Mouse (Mus musculus): ENCODE measurements around the gene AL731706.1.
"Not testable (repeated sequence)": the region's sequence is repeated elsewhere in the genome, so short reads cannot be mapped to it uniquely, and the experiment has no call there.

AL731706.1 gene
- long read RNA-seq, experiment 1, transcript AL731706.1-201 (3 exons, 944 nt): major isoform, 30 of 30 reads
- long read RNA-seq, experiment 1, partial matches to known transcripts: 0 of 30 reads
- long read RNA-seq, experiment 1, other reads (novel, unspliced or antisense): 0 of 30 reads
- long read RNA-seq, experiment 2, transcript AL731706.1-201 (3 exons, 944 nt): major isoform, 26 of 26 reads
- long read RNA-seq, experiment 2, partial matches to known transcripts: 0 of 26 reads
- long read RNA-seq, experiment 2, other reads (novel, unspliced or antisense): 0 of 26 reads

DNA sequence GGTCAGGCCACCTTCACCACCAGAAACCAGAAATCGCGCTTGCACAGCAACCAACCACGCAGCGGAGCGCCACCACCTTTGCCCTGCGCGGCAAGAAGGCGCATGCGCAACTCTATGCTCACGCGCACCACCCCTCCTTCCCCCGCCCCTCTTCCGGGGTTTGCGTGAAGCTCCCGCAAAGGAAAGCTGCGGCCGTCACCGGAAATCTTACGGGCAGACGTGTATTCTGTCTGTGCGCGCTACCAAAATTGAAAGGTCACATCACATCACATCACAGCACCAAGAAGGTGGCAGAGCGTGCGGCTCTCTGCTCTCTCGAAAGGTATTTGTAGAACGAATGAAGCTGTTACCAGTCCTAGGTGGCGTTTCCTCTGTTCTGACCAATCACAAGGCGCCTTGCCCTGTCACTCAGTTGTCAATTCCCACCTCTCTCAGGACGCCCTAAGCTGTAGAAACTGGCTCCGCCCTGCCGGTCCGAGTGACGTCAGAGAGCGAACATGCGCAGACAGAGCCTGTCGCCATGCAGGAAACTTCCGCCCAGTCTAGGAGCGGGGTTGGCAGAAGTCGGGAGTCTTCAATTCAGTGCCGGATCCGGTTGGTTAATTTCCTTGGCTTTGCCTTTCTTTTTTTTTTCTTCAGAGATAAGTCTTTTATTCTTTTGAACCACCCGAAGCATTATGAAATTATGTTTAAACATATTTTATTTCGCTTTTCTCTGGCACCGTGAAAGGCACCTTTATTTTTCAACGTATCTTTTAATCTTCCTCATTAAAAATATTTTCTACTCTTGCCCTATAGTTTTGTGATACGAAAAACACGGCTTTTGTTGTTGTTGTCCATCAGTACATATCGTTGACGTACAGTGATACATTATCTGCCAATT, at the start of gene AL731706.1, which contains the start of the genes Slx4ip and Mkks:
Gene AL731706.1, minus strand, starts transcription at position 322 of the 883 bp plus-strand sequence.
Gene Slx4ip, plus strand, starts transcription at position 151 of the 883 bp plus-strand sequence.
Gene Mkks, minus strand, starts transcription at position 322 of the 883 bp plus-strand sequence.
- intact Hi-C loops (cut with DNase I): no loop called here

DNA sequence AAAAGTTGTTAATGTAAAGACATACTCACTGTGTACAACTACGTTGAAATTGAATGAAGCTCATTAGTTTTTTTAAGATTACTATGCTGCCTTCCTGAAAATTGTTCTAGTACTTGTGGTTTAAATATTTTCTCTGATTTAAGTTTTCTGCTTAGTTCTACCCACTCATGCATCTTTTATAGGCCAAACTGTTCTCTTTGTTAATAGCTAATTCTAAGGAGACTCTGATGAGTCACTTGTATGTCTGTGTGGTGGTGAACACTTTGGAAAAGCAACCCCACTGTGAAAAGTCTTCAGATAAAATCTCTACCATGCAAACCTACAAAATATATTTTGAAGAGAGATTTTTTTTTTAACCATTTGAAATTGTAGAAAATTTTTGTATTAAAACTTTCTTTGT, 47.1 kb upstream of the AL731706.1 start:
- intact Hi-C loops (cut with DNase I): no loop called here

DNA sequence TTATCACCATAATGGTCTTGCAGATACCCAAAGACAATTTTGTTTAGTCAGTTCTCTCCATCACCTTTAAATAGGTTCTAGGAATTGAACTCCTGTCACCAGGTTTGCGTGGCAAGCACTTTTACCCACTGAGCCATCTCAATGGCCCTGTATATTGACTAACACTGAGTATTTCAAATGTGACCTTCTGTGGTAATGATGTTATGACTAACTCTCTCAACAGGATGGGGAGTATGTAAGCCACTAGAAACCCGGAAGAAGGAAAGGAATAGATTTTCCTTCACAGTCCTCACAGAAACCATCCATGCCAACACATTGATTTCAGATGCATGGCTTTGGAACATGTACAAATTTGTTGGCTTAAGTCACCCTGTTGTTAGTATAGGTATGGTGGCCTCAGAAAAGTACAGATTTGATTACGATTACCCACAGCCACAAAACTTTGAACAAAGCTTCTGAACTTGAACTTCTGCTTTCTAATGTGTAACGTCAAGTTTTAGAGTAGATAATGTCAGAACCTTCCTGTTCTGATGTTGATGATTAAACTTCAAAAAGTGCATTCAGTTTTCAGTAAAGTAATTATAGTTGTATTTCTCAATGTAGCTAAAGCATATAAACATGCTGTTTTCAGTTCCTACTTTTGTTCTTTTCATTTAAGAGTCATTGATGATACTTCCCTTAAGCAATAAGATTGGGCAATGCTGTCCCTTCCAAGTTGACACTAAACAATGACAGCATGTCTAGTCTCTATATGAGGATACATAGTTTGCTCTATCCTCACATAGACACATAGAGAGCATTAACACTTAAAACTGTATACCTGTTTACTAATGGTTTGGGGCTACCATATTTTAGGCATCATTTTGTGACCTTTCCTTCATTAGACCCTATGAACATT, 45.5 kb upstream of the AL731706.1 start:
- intact Hi-C loops (cut with DNase I): no loop called here

DNA sequence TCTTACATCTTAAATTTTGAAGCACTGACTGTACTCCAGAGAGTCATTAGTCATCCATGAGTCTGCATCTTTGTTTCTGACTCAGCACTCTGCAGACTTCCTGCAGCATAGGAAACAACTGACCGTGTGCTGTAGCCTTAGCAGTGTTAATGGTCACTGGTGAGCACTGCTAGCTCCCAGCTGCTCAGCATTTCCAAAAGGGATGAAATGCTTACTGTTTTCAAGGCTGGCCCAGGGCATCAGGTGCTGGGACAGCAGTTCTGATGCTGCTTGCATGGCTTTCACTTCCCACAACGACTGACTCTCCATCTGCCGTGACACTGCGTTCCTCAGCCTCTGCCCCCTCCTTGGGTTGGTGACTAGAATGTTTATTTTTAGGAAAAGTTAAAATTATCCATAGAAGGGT, 29.8 kb upstream of the AL731706.1 start:
- intact Hi-C loops (cut with DNase I): no loop called here

DNA sequence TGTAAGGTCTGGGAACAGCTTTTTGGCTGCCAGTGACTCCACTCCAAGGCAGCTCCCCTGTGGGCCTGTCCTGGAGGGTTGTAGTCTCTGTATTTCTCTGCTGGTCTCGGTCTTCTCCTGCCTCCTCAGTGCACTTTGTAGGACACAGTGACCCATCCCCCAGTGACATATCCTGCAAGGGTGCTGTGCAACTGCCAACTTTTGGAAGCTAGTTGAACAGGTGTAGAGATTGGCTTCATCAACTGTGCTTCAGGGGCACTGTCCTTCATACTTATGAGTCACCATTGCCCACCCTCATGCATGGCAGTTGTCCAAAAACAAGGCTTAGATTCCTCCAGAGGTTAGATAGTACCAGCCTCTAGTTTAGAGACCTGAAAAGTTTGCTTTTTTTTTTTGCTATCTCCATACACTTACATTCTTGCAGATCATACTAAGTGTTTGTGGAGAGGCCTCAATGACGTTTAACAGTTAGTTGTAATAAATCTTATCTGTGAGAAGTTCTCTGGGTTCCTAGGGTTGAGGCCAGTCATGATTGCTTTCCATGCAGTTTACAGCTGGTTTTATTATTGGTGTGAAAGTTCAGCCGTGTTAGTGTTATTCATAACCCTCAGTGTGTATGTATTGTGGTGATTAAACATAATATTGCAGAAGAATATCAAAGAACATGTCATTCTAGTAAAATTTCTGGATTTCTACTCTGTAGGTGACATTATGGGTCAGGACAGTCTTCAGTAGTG, 29.2 kb upstream of the AL731706.1 start:
- intact Hi-C loops (cut with DNase I): no loop called here

DNA sequence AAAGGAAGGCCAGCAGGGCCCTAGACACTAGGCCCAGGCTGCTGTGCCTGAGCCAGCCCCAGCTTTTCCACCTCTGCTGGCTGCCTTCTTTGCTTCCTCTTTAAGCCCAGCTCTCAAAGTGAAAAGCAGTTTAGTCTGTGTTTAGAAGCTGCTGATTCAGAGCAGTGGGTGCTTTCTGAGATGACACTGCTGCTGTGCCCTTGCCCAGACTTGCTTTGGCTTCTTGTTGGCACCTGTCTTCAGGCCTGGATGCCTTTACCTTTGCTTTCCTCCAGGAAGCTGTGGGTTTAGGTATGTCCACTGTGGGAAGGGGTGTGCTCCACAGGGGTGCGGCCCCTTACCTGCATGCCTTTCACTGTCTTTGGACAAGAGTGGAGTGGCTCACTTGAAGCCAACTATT, 28.2 kb upstream of the AL731706.1 start:
- intact Hi-C loops (cut with DNase I): loop anchor here (5.0 to 10.0 kb wide), 3 partner anchors 195 to 1025 kb away; partner anchors contain the start of gene Jag1

DNA sequence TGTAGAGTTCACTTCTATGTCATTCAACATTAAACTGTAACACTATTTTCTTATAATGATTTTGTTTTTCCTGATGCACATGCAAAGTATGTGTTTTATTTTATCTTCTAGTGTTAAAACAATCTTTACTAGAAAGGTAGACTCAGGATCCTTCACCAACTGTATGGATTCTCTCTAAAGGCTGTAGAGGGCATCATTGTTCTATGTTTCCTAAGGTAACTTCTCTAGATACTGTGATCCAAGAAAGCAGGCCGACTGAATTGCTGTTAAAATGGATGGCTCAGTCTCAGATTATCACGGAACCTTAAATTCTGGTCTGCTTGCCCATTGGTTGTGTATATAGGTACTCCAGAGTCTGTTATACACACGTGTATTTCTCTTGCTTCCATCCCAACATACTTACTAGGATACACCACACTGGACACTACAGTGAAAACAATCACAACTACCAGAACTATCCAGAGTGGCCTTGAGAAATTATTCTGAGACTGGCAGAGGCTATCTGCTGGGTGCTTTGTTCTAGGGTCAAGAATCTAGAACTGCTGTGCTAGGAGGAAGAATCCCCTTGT, 23.2 kb upstream of the AL731706.1 start:
- intact Hi-C loops (cut with DNase I): loop anchor here (10.0 kb wide), 2 partner anchors 200 to 1030 kb away; partner anchors contain the start of gene Jag1

DNA sequence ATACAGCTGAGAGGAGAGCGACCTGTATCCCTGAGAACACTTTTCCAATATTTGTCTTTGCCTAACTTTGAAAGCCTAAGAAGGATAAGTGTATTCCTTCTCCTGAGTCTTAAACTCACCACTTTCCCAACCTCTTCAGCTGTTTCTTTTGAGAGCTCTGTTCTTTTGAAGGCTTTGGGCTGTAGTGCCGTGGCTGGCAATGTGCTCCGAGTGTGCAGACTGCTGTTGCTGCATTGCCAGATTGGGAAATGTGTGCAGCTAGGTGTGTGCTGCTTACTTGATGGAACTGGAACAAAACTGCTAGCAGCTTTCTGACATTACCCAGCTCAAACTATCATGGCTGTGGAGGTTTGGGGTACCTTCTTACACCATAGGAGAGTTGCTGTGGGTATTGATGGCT, 21.8 kb upstream of the AL731706.1 start:
- intact Hi-C loops (cut with DNase I): loop anchor here (10.0 kb wide), 2 partner anchors 202 to 1032 kb away; partner anchors contain the start of gene Jag1

DNA sequence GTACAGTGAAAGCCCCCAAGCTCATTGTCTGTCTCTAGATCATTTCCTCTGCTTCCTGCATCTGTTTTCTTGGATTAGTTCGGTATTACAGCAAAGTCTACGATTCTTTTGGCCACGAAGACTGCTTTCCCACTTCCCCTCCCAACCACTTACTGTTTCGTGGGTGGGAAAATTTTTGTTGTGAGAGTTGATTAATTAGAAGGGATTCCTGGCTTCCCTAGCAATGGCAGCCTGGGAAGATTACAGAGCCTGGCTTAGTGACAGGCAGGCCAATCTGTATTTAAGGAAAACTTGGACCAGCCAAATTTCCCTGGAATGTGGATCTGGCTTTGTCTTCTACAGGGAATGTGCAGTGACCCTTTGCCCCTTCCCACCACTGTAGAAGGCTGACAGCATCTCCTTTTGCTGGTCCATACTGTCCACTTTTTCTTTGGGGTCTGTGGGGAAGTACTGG, 20.8 kb upstream of the AL731706.1 start:
- intact Hi-C loops (cut with DNase I): loop anchor here (10.0 kb wide), 2 partner anchors 203 to 1033 kb away; partner anchors contain the start of gene Jag1

DNA sequence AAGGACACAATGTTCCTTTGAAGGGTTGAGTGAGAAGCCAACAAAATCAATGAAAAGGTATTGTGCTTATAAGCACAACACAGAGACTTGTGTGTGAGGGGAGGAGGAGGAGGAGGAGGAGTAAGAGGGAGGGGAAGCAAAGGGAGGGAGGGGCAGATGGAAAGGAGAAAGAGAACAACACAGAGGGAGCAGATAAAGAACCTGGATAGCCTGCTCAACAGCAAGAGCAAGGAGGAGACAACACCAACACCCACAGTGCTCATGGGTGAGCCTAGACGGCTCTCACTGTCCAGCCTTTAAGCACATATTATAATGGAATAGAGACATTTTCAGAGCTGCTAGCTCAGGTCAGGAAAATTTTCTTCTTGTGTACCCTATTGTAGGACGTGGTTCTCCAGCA, 18.1 kb upstream of the AL731706.1 start:
- intact Hi-C loops (cut with DNase I): no loop called here

DNA sequence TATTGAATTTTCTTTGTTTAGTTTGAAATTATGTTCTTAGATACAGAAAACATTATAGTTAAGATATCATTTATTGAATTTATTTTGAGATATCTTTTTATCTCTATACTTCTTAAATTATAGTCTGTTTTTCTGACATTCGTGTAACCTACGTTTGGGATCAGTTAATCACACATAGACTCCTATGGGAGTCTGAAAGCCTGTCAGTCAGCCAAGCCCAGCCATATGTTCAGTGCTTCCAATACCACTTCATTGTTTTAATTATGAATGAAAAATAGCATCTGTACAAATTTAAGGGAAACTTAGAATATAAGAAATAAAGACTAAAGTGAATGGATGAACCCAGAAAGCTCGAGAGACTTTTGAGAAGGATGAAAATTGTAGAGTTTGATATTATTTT, 17.4 kb upstream of the AL731706.1 start:
- intact Hi-C loops (cut with DNase I): no loop called here

DNA sequence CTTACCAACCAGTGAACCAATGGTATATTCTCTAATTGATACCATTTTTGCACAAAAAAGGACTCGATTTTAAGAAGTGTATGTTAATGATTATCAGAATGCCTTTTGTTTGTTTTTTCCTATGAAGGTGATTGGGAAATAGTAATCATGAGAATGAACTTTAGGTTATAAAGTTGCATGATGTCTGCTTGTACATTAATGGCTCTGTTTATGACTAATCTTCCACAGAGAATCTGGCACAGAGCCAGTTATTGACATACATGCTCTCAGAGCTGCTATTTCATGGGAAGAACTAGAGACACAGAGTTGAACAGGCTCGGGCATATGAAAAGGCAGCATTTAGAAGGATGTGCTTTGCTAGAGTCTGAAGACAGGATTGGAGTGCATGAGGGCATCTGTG, 4.9 kb upstream of the AL731706.1 start:
- intact Hi-C loops (cut with DNase I): no loop called here

DNA sequence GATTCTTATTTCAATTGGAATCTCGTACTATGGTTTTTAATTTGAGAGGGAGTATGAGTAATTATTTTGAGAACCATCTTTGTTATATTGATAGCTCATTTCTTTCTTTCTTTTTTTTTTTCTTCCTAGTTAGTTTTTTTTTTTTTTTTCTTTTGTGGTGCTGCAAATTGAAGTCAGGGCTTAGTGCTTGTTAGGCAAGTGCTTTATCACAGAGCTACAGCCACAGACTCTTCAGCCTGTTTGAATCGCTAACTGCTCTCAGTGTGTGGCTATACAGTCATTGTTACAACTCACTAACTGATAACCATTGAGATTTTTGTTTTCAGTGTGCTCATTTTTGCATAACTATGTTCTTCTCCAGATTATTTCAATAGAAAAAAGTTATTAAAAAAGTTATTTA, 3.3 kb upstream of the AL731706.1 start:
- intact Hi-C loops (cut with DNase I): no loop called here

DNA sequence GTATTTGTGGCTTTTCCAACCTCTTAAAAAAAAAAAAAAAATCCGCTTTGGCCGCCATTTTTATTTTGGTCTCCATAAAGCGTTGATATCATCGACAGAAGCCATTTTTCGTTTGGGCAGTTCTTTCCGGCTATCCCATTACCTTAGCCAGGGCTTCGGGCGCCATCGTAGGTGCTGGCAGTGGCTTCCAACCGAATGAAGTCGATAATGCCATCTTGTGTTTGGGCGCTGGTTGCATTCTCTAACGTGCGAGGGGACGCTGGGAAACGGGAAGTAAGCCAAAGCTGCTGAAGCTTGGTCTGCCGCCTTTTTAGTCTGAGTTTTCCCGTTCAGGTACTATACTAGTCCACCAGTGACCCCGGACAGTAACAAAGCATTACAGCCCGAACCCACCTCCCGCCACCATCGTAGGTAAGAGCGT, 772 bp upstream of the AL731706.1 start:
- intact Hi-C loops (cut with DNase I): no loop called here

DNA sequence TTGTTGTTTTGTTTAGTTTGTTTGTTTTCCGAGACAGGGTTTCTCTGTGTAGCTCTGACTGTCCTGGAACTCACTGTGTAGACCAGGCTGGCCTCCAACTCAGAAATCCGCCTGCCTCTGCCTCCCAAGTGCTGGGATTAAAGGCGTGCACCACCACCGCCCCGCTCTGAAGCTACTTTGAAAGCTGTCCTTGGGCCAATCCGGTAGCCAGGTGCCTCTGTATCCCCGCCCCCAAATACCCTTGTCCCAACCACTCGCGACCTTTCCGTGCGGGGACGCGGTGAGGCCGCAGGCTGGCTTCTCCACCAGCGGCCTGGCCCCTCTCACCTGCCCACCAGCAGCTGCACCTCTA, 497 bp downstream of the AL731706.1 start:
- intact Hi-C loops (cut with DNase I): not testable (repeated sequence)

DNA sequence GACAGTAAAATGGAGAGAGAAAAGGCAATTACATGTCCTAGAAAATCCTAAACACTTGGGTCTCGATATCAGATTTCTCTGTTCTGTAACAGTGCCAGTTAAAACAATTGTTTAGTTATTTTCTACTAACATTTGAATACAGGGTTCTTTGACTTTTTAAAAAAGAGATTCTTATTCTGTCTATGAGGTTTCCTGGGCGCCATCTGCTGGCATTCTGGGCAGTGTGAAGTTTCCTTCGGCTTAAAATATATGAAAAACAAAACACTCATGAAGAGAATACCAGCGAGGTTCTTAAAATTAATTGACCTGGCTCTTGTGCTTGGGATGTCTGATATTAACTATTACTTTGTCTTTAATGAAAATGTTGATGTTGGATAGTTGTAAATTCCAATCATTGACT, 4.3 kb downstream of the AL731706.1 start:
- intact Hi-C loops (cut with DNase I): loop anchor here (5.0 kb wide), 1 partner anchor 400 kb away; no protein-coding TSS in a partner anchor

DNA sequence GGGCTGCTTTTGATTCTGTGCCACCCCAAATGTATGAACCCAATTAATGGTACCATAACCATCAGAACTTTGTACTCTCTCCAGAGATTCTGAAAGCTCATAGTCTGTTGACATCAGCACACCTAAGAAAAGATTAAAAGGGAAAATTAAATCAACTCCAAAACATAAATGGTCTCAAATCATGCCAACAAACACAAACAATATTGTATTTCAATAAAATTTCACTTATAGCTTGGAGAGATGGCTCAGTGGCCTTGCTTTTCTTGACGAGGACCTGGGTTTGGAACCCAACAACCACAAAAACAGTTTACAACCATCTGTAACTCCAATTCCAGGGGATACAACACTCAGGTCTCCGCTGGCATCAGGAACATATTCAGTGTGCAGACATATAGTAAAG, 5.6 kb downstream of the AL731706.1 start, which contains the start of gene AL731706.2:
Gene AL731706.2, minus strand, starts transcription at position 101 of the 400 bp plus-strand sequence.
- intact Hi-C loops (cut with DNase I): loop anchor here (5.0 kb wide), 1 partner anchor 398 kb away; no protein-coding TSS in a partner anchor

DNA sequence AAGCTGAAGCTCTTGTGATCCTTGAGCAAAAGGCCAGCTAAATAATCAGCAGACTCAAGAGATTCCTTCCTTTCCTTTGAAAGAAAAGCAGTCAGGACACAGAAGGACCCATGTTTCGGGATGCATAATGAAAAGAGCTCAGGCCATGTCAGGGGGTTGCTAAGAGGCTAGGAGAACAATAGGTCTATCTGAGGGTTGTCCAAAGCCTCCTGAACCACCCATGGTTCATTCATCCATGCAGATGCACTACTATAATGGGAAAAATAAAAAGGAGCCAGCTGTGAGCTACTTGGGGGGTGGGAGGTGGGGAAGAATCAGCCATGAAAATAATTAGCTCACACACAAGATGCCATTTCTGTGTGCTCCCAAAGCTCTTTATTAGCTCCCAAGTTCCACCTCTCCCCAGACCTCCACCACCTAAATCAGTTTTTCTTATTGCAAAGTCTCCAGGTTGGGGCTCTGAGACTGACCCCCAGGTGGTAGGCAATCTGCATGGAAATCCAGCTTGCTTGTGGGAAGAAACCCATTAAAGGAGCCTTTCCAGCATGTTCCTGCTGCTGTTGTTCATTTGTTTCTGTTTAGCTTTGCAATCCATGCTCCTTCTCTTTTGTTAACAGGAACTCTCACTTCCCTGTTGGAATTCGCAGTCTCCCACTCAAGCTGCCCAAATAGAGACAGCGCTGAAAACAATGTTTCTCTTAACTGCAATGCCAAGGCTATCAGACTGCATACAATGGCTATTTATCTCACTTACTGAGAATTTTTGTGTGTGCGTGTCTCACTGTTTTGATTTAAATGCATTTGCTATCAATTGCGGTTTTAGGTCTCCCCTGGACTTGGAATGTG, 36.4 kb downstream of the AL731706.1 start:
- intact Hi-C loops (cut with DNase I): no loop called here

DNA sequence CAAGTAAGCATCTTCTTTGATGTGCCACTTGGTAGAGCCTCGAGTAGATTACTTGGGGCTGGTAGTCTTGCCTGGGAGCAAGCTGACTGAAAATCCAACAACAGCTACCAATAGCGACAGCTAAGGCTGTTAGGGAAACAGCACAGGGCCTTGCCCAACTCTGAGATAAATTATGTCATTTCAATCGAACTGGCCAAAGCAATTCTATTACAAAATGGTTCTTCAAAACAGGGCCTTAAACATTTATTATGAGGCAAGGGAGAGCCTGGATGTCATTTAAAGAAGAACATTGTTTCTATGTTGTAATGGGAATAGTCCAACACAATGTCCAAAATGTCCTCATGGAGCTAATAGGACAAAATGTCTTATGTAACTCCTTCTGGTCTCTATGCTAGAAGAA, 40.8 kb downstream of the AL731706.1 start:
- intact Hi-C loops (cut with DNase I): no loop called here
